10 mouse cellular contexts compared by ENCODE assay signal in genomic region chr12:106311320-106311825, GRCm38 (mm10).
DNase-seq lines count a peak whose midpoint lies in the region; ATAC-seq and TF ChIP-seq lines count a peak whose summit lies in the region.
"Had no signal": no experiment of that assay in that cellular context is flagged by ENCODE, and none has a peak within 500 bp of the region (broad histone marks: within the 10 kb centered on the region; RNA-seq: fewer than 3 reads in every experiment).

No protein-coding gene starts in this region.

- no peak overlapping the region for H3K9ac ChIP-seq in heart, postnatal 0 days (replicated peaks; ENCODE audit: low read depth, low read length)
- peak overlapping the region; percentile 55 for H3K9ac ChIP-seq in hindbrain, embryonic 14.5 days
- peak overlapping the region; percentile 55 for H3K9ac ChIP-seq in midbrain, embryonic 12.5 days (replicated peaks)

- no peaks in the 10 kb centered on the region for H3K36me3 ChIP-seq in heart, postnatal 0 days (replicated peaks; ENCODE audit: control insufficient read depth, insufficient read depth, low read length)
- no peaks in the 10 kb centered on the region for H3K36me3 ChIP-seq in hindbrain, embryonic 14.5 days (replicated peaks; ENCODE audit: control insufficient read depth, insufficient read depth)
- no peaks in the 10 kb centered on the region for H3K36me3 ChIP-seq in midbrain, embryonic 12.5 days
- H3K36me3 ChIP-seq: G1E had no signal

- DNase-seq in heart, postnatal 0 days (ENCODE audit: low spot score): no peak
- no peak for DNase-seq in heart, adult 11 months
- DNase-seq in hindbrain, embryonic 14.5 days (ENCODE audit: low spot score): no peak
- DNase-seq in cerebellum, postnatal 4 days (ENCODE audit: low spot score in 2 of 2): no peak
- no peak for DNase-seq in kidney, postnatal 25 days
- no peak for DNase-seq in layer of hippocampus, adult 8-10 months (ENCODE audit: low spot score in 2 of 2)
- DNase-seq: layer of hippocampus, adult 9-11 months had no signal

- no peak for ATAC-seq in heart, postnatal 0 days (ENCODE audit: insufficient read depth, low read depth)
- ATAC-seq in hindbrain, embryonic 14.5 days (ENCODE audit: low FRiP score): no peak
- ATAC-seq in midbrain, embryonic 12.5 days (ENCODE audit: low FRiP score, low read depth): no peak

- 51% methylated on average over 7 of the region's 7 CpGs for WGBS in heart, postnatal 0 days
- WGBS in hindbrain, embryonic 14.5 days: 30% methylated on average over 7 of the region's 7 CpGs
- 32% methylated on average over 7 of the region's 7 CpGs for WGBS in midbrain, embryonic 12.5 days

- H3K4me1 ChIP-seq in heart, postnatal 0 days (ENCODE audit: control insufficient read depth, insufficient read depth): no peaks in the 10 kb centered on the region
- peaks cover 7% of the 10 kb centered on the region for H3K4me1 ChIP-seq in brown adipose tissue, adult 24 weeks (ENCODE audit: control insufficient read depth, insufficient read depth, insufficient read length, low read length)
- peaks cover 8% of the 10 kb centered on the region for H3K4me1 ChIP-seq in hindbrain, embryonic 14.5 days (replicated peaks; ENCODE audit: control insufficient read depth, insufficient read depth, low read length)
- peaks cover 29% of the 10 kb centered on the region for H3K4me1 ChIP-seq in midbrain, embryonic 12.5 days

- peak overlapping the region; percentile 51; the same call in 1 of the 2 replicates for H3K27ac ChIP-seq in heart, postnatal 0 days (ENCODE audit: low read depth)
- peak overlapping the region; percentile 64 for H3K27ac ChIP-seq in brown adipose tissue, adult 24 weeks (replicated peaks; ENCODE audit: low read depth, low read length)
- no peak overlapping the region for H3K27ac ChIP-seq in hindbrain, embryonic 14.5 days
- no peak overlapping the region for H3K27ac ChIP-seq in midbrain, embryonic 12.5 days (replicated peaks)

- no peak for TF ChIP-seq EP300 in heart, postnatal 0 days (IDR thresholded peaks at IDR 0.05; ENCODE audit: low read depth)

- no peak for TF ChIP-seq CTCF in heart, postnatal 0 days (IDR thresholded peaks at IDR 0.05; ENCODE audit: low read depth)

- H3K9me3 ChIP-seq in heart, postnatal 0 days (replicated peaks; ENCODE audit: control insufficient read depth, low read length): no peaks in the 10 kb centered on the region
- H3K9me3 ChIP-seq in hindbrain, embryonic 14.5 days (ENCODE audit: control insufficient read depth, low read length): no peaks in the 10 kb centered on the region
- H3K9me3 ChIP-seq in midbrain, embryonic 12.5 days: no peaks in the 10 kb centered on the region

- peaks cover 4% of the 10 kb centered on the region; the same call in 1 of the 2 replicates for H3K27me3 ChIP-seq in heart, postnatal 0 days (ENCODE audit: control insufficient read depth, insufficient read depth, low read length)
- H3K27me3 ChIP-seq in hindbrain, embryonic 14.5 days (ENCODE audit: control insufficient read depth, insufficient read depth, low read length): peaks cover 44% of the 10 kb centered on the region
- H3K27me3 ChIP-seq in midbrain, embryonic 12.5 days: peaks cover 22% of the 10 kb centered on the region

- peak overlapping the region; percentile 49 for H3K4me3 ChIP-seq in heart, postnatal 0 days (ENCODE audit: low read depth, low read length)
- peak overlapping the region; percentile 56; the same call in 1 of the 2 replicates for H3K4me3 ChIP-seq in brown adipose tissue, adult 24 weeks (ENCODE audit: insufficient read depth, low read depth, low read length)
- peak overlapping the region; percentile 38; the same call in 1 of the 2 replicates for H3K4me3 ChIP-seq in hindbrain, embryonic 14.5 days (replicated peaks; ENCODE audit: low read length)
- H3K4me3 ChIP-seq in midbrain, embryonic 12.5 days: peak overlapping the region; percentile 41

- H3K4me2 ChIP-seq in heart, postnatal 0 days (ENCODE audit: low read depth, low read length): peak overlapping the region; percentile 77
- H3K4me2 ChIP-seq in hindbrain, embryonic 14.5 days (replicated peaks): peak overlapping the region; percentile 83
- peak overlapping the region; percentile 79 for H3K4me2 ChIP-seq in midbrain, embryonic 12.5 days (replicated peaks)

Comparison
In these comparisons a context has a peak if more than half of its experiments do, and no peak if none do; other contexts are left out.
1. H3K27ac ChIP-seq: peak in heart, postnatal 0 days (single experiment) and brown adipose tissue, adult 24 weeks (single experiment); none in hindbrain, embryonic 14.5 days (single experiment) and midbrain, embryonic 12.5 days (single experiment).
2. Peak in every context shown above with its lines, with median percentiles within 50 percentile points of each other: H3K4me2 ChIP-seq and H3K4me3 ChIP-seq.